Mouse (Mus musculus) olfactory bulb, adult 2 months (tissue): ENCODE results near the gene Gp9.

Experiments
- CTCF ChIP-seq: fragments of 200-500 bp; IDR thresholded peaks from 2 replicates; pipeline ENCODE4 v1.5.1; 2012; ENCODE audit warnings: low read depth, mild to moderate bottlenecking, low read length, moderate library complexity; ENCODE audit not compliant: insufficient read depth
- POLR2A ChIP-seq: fragments of 200-500 bp; IDR thresholded peaks from 2 replicates; pipeline ENCODE4 v1.6.1; 2012; ENCODE audit warnings: mild to moderate bottlenecking, low read depth, low read length, moderate library complexity; ENCODE audit not compliant: insufficient read depth

GRCm38 (mm10) chr6:87742804-87743203 is 35.1 kb upstream of the Gp9 start:
- TF ChIP-seq CTCF: no peak
- TF ChIP-seq POLR2A: no peak
